Mouse (Mus musculus) E14TG2a.4 (cell line): ENCODE measurements around the gene 1700012B07Rik.

Experiments used
- CTCF ChIP-seq: conservative IDR thresholded peaks from 2 replicates; pipeline ENCODE4 v1.5.1; 2014; ENCODE audit warnings: low read length
- NANOG ChIP-seq: IDR thresholded peaks from 2 replicates; pipeline ENCODE4 v1.6.1; 2014; ENCODE audit warnings: borderline replicate concordance, low read length, mixed read lengths
- POU5F1 ChIP-seq: IDR thresholded peaks from 2 replicates; pipeline ENCODE4 v1.6.1; 2014; ENCODE audit warnings: low read length, borderline replicate concordance

GRCm38 (mm10) chr11:109801515-109801914, 26.3 kb downstream of the 1700012B07Rik start:
- TF ChIP-seq CTCF, result no peak
- no peak for TF ChIP-seq NANOG
- TF ChIP-seq POU5F1, result no peak
